Mouse (Mus musculus): Measurements from ENCODE around the gene Zc3h15. TPM values are rescaled to one million over a fixed set of nuclear protein-coding genes. Genes with fewer than 3 reads are reported as not detected.

The Zc3h15 gene
- polyA plus RNA-seq, 1 experiment from 2014 or later, result 184 TPM

Other genes starting within 250 kb of the Zc3h15 start
- gene Itgav, start 80.0 kb downstream of the Zc3h15 start, polyA plus RNA-seq (2015; fragmentation: Nextera tagmentation; extraction: Ambion mirVana), result 19.9 and 20.5 TPM in 2 replicates
- gene Fam171b, start 168.2 kb downstream of the Zc3h15 start, polyA plus RNA-seq (2015; fragmentation: Nextera tagmentation; extraction: Ambion mirVana), result 87.2 and 94.6 TPM in 2 replicates

Data from midbrain, embryonic 16.5 days (tissue).